Mouse (Mus musculus): ENCODE measurements around the gene Jaml.

The Jaml gene

GRCm38 (mm10) chr9:45122209-45122761 lies 43.3 kb downstream of the Jaml start:
- DNase-seq = peak; percentile 47 to 70

GRCm38 (mm10) chr9:45125211-45125610 lies 46.2 kb downstream of the Jaml start:
- DNase-seq = no peak

- no peak for DNase-seq
Observed at GRCm38 (mm10) chr9:45126941-45127340, 48.0 kb downstream of the Jaml start.

GRCm38 (mm10) chr9:45130119-45130518 lies 51.1 kb downstream of the Jaml start:
- no peak for DNase-seq

- peak; percentile 87 for DNase-seq
Observed at GRCm38 (mm10) chr9:45133484-45134310, 54.7 kb downstream of the Jaml start.

- peak in 1 of 2 experiments; percentile 2 for DNase-seq
Observed at GRCm38 (mm10) chr9:45136442-45137169, 57.6 kb downstream of the Jaml start.

- DNase-seq = peak; percentile 45 to 51
Observed at GRCm38 (mm10) chr9:45138191-45139032, 59.4 kb downstream of the Jaml start, which contains the start of gene Scn4b. Gene Scn4b (plus strand): TSS chr9:45138395.

GRCm38 (mm10) chr9:45139082-45139481 lies 60.1 kb downstream of the Jaml start:
- DNase-seq = no peak

- no peak for DNase-seq
Observed at GRCm38 (mm10) chr9:45140945-45141344, 62.0 kb downstream of the Jaml start.

GRCm38 (mm10) chr9:45142686-45143085 lies 63.7 kb downstream of the Jaml start:
- DNase-seq = no peak

GRCm38 (mm10) chr9:45145533-45146266 lies 66.7 kb downstream of the Jaml start:
- peak in 1 of 2 experiments; percentile 50 for DNase-seq

GRCm38 (mm10) chr9:45146267-45146597 lies 67.2 kb downstream of the Jaml start:
- DNase-seq = peak; percentile 83

- no peak for DNase-seq
Observed at GRCm38 (mm10) chr9:45150933-45151332, 72.0 kb downstream of the Jaml start.

GRCm38 (mm10) chr9:45153361-45153760 lies 74.4 kb downstream of the Jaml start:
- no peak for DNase-seq
